Mouse (Mus musculus) granulocyte monocyte progenitor cell, adult 5-6 weeks (primary cell): Measurements from ENCODE around the gene Slc16a14. TPM values are rescaled to one million over a fixed set of nuclear protein-coding genes. Genes with fewer than 3 reads are reported as not detected.
"Not testable (repeated sequence)": the region's sequence is repeated elsewhere in the genome, so short reads cannot be mapped to it uniquely, and the experiment has no call there.

Experiments used
- ATAC-seq: replicated peaks from 2 replicates; pipeline ENCODE4 v1.8.0; 2016; ENCODE audit warnings: mild to moderate bottlenecking, moderate TSS enrichment, inconsistent platforms; ENCODE audit not compliant: poor library complexity, severe bottlenecking
- total RNA-seq, 2 experiments: library from RNA; stranded (forward) in 1 of 2; stranded (reverse) in 1 of 2; fragments of 200-712, 200-1000 nt in 1 of 2; fragments of >200 nt in 1 of 2; fragmentation: Nextera tagmentation in 1 of 2; gene quantifications; 2 replicates each; pipeline ENCODE4 v1.2.3; 2014 to 2017

Slc16a14 gene
- not detected in 2 replicates for total RNA-seq (2014; fragmentation: Nextera tagmentation)
- total RNA-seq (2017): not detected in 2 replicates

DNA sequence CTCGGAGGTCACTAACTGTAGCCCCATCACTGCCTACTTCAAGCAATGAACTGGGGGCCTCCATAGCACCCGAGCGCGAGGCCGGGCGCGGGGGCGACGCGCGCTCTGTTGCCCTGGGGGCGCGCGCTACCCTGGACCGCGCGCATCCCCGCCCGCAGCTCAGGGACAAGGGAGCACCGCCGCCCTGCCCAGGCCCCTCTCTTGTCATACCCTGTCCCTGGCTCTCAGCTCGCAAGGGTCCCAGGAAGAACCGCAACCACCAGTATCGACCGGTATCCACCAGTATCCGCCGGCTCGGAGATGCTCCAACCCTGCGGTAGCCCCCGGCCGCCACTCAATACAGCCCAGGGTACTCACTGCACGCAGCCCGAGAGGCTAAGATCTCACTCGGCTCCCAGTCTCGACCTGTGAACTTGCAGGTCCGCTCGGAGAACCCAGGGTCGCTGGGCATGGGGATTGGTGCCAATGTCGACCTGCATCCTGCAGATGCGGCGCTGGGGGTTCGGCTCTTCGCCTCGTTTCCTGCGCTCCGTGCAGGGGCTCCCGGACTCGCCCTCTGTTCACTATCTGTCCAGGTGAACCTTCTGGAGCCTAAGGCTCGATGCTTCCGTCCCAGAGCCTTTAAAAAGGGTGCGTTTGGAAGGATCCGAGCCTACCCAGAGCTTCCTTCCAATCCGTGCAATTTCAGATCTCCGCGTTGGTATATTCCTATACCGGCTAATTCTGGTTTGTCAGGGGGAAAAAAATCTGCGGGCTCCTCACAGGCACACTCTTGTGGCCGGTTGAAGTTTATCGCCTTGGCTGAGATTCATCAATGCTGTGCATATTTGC lies at the start of gene Slc16a14:
Slc16a14 (minus strand) TSS at position 632 of the 831 bp plus-strand sequence.
- peak; percentile 15 for ATAC-seq

DNA sequence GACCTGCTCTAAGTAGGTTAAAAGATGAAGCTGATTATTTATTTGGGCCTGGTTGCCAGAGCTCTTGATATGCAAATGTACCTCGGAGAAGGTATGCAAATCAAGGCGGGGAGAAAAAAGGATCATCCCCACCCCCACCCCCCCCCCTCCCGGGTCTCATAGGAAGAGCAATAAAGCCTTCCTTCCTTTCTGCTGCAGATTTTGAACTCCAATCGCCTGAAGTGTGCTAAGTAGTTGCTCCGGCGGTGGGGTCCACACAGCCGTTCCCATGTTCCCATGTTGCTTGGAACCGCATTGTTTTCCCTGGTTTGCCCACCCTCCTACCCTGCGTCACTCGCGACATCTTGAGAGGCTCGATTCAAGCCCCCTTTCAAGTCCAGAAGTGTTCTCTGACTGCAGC lies 26.8 kb upstream of the Slc16a14 start:
- not testable (repeated sequence) for ATAC-seq

DNA sequence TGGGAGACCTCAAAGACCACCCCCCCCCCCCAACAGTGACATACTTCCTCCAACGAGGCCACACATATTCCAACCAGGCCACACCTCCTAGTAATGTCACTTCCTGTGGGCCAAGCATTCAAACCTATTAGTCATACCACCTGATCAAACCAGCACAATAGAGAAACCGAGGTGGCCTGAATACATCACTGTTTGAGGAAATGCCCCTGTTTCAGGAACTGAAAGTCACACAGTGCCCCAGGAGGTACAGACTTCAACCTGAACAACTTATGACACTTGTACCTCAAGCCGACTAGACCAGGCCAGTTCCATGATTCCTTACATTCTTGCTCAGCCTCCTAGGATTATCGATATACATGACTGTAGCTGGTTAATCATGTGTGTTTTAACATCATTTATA lies 22.8 kb upstream of the Slc16a14 start:
- ATAC-seq: not testable (repeated sequence)

- not testable (repeated sequence) for ATAC-seq
These were observed 21.8 kb upstream of the Slc16a14 start for GRCm38 (mm10) chr1:84956771-84957170.

GRCm38 (mm10) chr1:84952456-84953181 lies 17.7 kb upstream of the Slc16a14 start:
- no peak for ATAC-seq

DNA sequence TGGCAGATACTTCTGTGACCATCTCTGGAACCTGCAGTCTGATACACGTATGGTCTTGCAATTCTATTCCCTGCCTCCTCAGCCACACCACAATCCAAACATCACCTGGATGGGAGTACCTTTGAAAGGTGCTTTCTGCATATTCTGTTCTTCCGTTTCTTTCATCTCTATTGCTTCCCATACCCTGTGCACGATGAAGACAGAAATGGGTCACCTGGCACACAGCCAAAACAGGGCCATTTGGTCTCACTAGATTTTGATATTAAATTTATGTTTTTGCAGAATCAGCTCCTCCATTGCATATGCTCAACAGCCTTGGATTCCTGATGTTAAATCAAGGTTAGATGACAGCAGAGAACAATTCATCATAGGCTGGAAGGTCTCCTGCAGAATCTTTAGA lies 16.6 kb upstream of the Slc16a14 start:
- no peak for ATAC-seq

- no peak for ATAC-seq
These were observed 12.5 kb upstream of the Slc16a14 start for GRCm38 (mm10) chr1:84947390-84947789.

DNA sequence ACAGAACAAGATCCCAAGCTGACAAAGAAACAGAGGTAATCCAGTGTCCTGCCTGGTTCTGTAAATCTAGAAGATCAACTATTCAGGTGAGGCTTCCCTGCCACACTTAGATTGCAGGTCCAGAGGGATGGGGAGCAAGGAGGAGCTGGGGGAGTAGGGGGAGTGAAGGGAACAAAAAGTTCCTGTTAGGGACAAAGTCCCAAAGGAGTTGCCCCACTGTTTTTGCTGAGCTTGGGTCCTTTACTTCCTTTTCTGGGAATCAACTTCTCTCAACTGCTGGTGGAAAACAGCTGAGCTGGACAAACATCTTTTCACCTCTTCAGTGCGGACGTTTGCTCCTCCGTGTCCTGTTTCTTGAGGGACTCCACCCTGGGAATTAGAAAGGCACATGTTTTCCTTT lies 11.0 kb upstream of the Slc16a14 start:
- no peak for ATAC-seq

GRCm38 (mm10) chr1:84943549-84943948 lies 8.6 kb upstream of the Slc16a14 start:
- ATAC-seq: no peak

DNA sequence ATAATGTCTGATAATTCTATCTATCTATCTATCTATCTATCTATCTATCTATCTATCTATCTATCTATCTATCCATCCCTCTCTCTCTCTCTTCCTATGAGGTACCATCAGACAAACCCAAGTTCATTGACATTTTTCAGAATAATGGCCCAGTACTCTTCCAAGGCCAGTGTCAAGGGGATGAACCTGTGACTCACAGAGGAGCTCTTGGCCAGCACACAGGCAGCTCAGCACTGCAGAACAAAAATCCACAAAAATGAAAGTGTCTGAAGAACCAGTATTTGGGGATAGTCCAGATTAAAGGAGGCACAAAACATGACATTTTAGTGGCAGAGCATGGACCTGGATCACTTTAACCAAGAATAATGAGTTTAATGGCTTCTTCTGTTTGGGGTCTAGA lies 7.7 kb upstream of the Slc16a14 start:
- ATAC-seq: no peak

- ATAC-seq: peak; percentile 69
These were observed 5.4 kb upstream of the Slc16a14 start for GRCm38 (mm10) chr1:84940322-84940721.

DNA sequence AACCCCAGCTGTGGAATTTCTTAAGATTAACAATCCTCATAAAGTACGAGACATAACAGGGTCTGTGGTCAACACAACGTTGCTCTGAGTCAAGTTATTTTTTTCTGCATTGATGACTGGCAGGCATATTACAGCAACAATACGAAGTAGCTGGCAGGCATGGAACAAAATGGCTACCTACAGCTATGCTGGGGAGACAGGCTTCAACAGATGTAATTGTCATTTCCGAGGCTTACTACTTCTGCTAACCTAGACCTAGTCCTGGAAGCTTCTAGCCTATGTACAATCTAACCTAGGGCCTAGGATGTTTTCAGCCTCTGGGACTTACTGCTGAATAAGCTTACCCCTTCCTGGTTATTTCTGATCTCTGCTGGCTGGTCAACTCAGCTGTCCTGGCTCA lies 4.5 kb upstream of the Slc16a14 start:
- ATAC-seq: no peak

GRCm38 (mm10) chr1:84936716-84937510 lies 2.0 kb upstream of the Slc16a14 start:
- no peak for ATAC-seq

DNA sequence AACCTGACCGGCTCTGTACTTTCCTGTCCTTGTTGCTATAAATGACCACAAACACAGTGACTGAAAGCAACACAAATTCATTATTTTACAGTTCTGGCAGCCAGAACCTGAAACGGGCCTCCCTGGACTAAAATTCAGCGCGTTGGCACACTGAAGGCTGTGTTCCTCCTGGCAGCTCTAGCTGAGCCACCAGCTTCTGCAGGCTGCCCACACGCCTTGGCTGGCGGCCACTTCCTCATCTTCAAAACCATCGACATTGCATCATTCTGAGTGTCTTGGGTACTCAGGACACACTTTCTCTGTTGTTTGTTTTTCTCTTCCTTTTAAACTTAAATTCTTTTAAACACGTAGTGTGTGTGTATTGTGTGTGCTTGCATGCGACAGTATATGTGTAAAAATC lies 734 bp upstream of the Slc16a14 start:
- peak; percentile 89 for ATAC-seq

- no peak; the same call in 1 of the 2 replicates for ATAC-seq
These were observed 807 bp downstream of the Slc16a14 start for GRCm38 (mm10) chr1:84934151-84934502.

DNA sequence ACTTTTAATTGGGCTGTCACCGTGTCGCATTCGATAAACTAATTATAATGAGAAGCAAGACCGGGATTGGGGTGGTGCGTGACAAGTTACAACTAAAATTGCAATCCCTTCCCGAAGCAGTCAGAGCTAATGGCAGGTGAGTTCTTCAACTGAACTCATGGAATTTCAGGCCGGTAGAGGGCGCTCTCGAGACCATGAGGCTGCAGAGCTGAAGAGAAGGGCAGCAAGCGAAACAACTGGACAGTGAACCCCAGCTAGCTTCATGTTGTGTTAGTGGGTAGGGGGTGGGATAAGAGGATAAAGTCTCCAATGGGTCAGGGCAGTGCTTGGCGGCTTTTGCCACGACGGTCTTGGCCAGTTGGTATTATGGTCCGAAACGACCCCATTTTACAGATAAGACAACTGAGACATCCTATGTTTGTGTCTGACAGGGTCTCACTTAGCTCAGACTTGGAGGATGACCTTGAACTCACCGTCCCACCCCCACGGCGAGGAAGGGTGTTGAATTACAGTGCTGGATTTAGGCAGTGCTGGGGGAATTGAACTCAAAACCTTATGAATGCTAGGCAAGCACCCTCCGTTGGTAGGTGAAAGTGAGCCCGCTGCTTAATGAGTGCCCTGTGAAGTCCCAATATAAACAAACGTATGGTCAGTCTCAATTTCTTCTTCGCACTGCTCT lies 1.3 kb downstream of the Slc16a14 start:
- ATAC-seq: peak; percentile 41

DNA sequence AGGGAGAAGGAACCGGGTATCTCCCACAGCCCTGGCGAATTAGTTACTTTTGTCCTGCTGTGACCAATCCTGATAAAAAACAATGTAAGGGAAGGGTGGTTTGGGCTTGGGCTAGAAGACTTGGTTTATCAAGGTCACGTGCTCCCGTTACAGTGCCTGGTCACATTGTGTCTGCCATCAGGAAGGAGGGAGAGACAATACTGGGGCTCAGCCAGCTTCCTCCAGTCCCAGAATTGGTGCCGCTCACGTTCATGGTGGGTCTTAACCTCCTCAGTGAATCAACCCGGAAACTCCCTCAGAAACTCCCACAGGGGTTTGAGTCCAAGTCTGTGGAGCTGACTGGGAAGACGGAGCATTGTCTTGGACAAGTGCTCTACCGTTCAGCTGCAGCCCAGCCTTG lies 9.3 kb downstream of the Slc16a14 start:
- no peak for ATAC-seq

DNA sequence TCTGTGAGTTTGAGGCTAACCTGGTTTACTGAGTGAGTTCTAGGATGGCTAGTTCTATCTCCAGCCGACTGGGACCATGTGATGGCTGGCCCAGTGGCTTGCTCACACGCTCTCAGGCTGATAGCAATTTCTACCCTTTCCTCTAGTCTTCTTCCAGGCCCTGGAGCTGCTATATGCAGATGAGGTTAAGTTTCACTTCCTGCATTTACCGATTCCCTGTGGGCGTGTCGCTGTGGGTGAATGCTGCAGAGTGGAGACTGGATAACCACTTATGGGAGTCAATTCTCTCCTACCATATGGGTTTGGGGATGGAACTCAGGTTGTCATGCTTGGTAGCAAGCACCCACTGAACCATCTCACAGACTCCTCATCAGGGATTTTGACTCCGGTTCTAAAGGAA lies 10.8 kb downstream of the Slc16a14 start:
- ATAC-seq: peak; percentile 99

DNA sequence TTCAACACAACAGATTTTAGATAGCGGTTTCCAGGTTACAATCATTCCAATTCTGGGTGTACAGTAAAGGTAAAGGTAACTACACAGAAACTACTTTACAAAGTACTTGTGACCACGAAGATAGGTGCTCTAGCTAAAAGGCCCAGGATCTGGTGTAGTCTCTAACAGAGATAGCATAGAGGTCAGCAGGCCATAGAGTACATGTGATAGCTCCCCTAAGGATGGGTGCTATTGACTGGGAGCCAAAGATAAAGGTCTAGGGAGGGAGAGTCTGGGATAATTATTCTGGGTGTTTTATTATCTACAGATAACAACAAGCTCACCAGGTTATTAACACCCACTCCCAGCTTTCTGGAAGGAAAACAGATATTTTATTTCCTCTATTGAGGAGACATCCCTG lies 11.5 kb downstream of the Slc16a14 start:
- ATAC-seq: no peak

DNA sequence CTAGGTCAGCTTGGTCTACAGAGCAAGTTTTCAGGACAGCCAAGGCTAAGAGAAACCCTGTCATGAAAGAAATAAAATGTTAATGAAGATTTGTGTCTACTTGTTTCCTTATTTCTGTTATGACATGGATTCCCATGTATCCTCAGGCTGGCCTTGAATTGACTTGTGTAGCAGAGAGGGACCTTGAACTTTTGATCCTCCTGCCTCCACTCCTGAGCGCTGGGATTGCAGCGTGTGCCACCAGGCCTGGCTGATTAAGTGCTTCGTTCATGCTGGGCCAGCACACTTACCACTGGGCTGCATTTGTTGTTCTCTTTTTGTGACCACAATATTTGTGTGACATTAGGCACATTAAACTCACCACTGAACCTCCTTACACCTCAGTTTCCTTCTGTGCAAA lies 16.1 kb downstream of the Slc16a14 start:
- ATAC-seq: no peak
